In genomic region chr9:94613891-94614671, GRCm38 (mm10) we compare ENCODE assay signal across 7 mouse cellular contexts. TPM values are rescaled to one million over a fixed set of nuclear protein-coding genes. Genes with fewer than 3 reads are reported as not detected.
DNase-seq lines count a peak whose midpoint lies in the region; ATAC-seq lines count a peak whose summit lies in the region.

No protein-coding gene starts in this region.

- no peaks in the 10 kb centered on the region for H3K9me3 ChIP-seq in liver, embryonic 16.5 days (replicated peaks; ENCODE audit: control insufficient read depth, low read length)

- DNase-seq in 3T3-L1 (ENCODE audit: low read depth, low spot score): peak; percentile 78
- peak; percentile 63 for DNase-seq in cerebellum, adult 8-10 months
- peak; percentile 73 for DNase-seq in heart, adult 8-10 months (ENCODE audit: low spot score)
- peak; percentile 53 for DNase-seq in kidney, adult 9 months
- DNase-seq in retina, postnatal 7 days (ENCODE audit: low read depth, low spot score): peak; percentile 27

- no peak overlapping the region for H3K4me3 ChIP-seq in liver, embryonic 16.5 days (ENCODE audit: low read depth, low read length)

- H3K9ac ChIP-seq in liver, embryonic 16.5 days (ENCODE audit: low read depth, low read length): no peak overlapping the region

- 16% methylated on average over 6 of the region's 6 CpGs for WGBS in liver, embryonic 16.5 days (ENCODE audit: insufficient replicate concordance)

- H3K4me1 ChIP-seq in liver, embryonic 16.5 days (ENCODE audit: control insufficient read depth, low read depth, low read length): no peaks in the 10 kb centered on the region

- no peaks in the 10 kb centered on the region for H3K27me3 ChIP-seq in liver, embryonic 16.5 days (ENCODE audit: control insufficient read depth, insufficient read depth, low read depth, low read length)

- H3K27ac ChIP-seq in liver, embryonic 16.5 days (ENCODE audit: low read length): no peak overlapping the region

- no peaks in the 10 kb centered on the region for H3K36me3 ChIP-seq in liver, embryonic 16.5 days (ENCODE audit: control insufficient read depth, insufficient read depth)

- H3K4me2 ChIP-seq in liver, embryonic 16.5 days (ENCODE audit: low read depth, low read length): no peak overlapping the region

- ATAC-seq in CD4-positive, CD25-positive, alpha-beta regulatory T cell, adult 4 months: peak; percentile 92
- ATAC-seq in liver, embryonic 16.5 days (ENCODE audit: low read depth): peak; percentile 70

RNA-seq across cellular contexts. Expression of gene Slc9a9, which starts 55.6 kb away (rescaled TPM):
- 10 to 100 TPM; 35.6 to 44.2 TPM for polyA plus RNA-seq in CD4-positive, CD25-positive, alpha-beta regulatory T cell, adult 4 months (2017; shearing (Covaris generic))
- total RNA-seq in heart, adult 8-10 months (2022): 1 to 10 TPM; 1.7 to 3.0 (median 2.4) TPM
- polyA plus RNA-seq in liver, embryonic 16.5 days (2015; fragmentation: Nextera tagmentation; extraction: Ambion mirVana): 2.7 and 3.2 TPM in 2 replicates

Comparison
In these comparisons a context has a peak if more than half of its experiments do, and no peak if none do; other contexts are left out.
1. DNase-seq: peak in every context shown above with its lines; median percentile 78 in 3T3-L1; 73 in heart, adult 8-10 months; 63 in cerebellum, adult 8-10 months; 53 in kidney, adult 9 months; 27 in retina, postnatal 7 days.